15 mouse cellular contexts compared by ENCODE assay signal in the genomic region with DNA sequence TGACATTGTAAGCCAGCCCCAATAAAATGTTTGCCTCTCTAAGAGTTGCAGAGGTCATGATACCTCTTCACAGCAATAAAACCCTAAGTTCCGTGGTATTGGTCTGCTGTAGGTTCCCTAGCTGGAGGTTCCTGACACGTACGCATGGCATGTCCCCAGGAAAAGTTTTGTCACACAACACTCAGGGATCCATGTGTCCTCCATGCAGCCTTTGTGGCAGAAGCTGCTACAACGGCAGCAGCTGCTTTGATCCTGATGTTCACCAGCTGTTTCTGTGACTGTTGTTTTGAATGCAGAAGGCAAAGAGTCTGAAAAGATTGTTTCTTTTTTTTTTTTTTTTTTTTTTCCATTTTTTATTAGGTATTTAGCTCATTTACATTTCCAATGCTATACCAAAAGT. TPM values are rescaled to one million over a fixed set of nuclear protein-coding genes. Genes with fewer than 3 reads are reported as not detected.
DNase-seq lines count a peak whose midpoint lies in the region; ATAC-seq lines count a peak whose summit lies in the region.
"Had no signal": no experiment of that assay in that cellular context is flagged by ENCODE, and none has a peak within 500 bp of the region (broad histone marks: within the 10 kb centered on the region; RNA-seq: fewer than 3 reads in every experiment).

No protein-coding gene starts in this region.

- no peaks in the 10 kb centered on the region for H3K9me3 ChIP-seq in kidney, embryonic 14.5 days (ENCODE audit: control insufficient read depth, low read length)
- no peaks in the 10 kb centered on the region for H3K9me3 ChIP-seq in embryonic facial prominence, embryonic 15.5 days (replicated peaks)
- no peaks in the 10 kb centered on the region for H3K9me3 ChIP-seq in limb, embryonic 10.5 days (replicated peaks)
- H3K9me3 ChIP-seq: hindbrain, embryonic 15.5 days; liver, embryonic 12.5 days; midbrain, embryonic 13.5 days had no signal

- WGBS in kidney, embryonic 14.5 days, result 40% methylated on average over 4 of the region's 4 CpGs
- 48% methylated on average over 4 of the region's 4 CpGs for WGBS in embryonic facial prominence, embryonic 15.5 days
- whole genome bisulfite sequencing in limb, embryonic 10.5 days, result 66% methylated on average over 4 of the region's 4 CpGs

- no peaks in the 10 kb centered on the region for H3K27me3 ChIP-seq in kidney, embryonic 14.5 days (ENCODE audit: control insufficient read depth, insufficient read depth, low read length)
- H3K27me3 ChIP-seq in embryonic facial prominence, embryonic 15.5 days, result no peaks in the 10 kb centered on the region
- no peaks in the 10 kb centered on the region for H3K27me3 ChIP-seq in limb, embryonic 10.5 days (ENCODE audit: low read depth, poor library complexity, severe bottlenecking)
- H3K27me3 ChIP-seq: hindbrain, embryonic 15.5 days; midbrain, embryonic 13.5 days had no signal

- no peak overlapping the region for H3K4me2 ChIP-seq in kidney, embryonic 14.5 days (replicated peaks; ENCODE audit: low read depth, low read length)
- H3K4me2 ChIP-seq in embryonic facial prominence, embryonic 15.5 days (replicated peaks), result no peak overlapping the region
- H3K4me2 ChIP-seq: hindbrain, embryonic 15.5 days; liver, embryonic 12.5 days; midbrain, embryonic 13.5 days had no signal

- no peak overlapping the region for H3K9ac ChIP-seq in kidney, embryonic 14.5 days (ENCODE audit: low read depth, low read length)
- no peak overlapping the region for H3K9ac ChIP-seq in embryonic facial prominence, embryonic 15.5 days
- H3K9ac ChIP-seq: hindbrain, embryonic 15.5 days; liver, embryonic 12.5 days; midbrain, embryonic 13.5 days had no signal

- H3K4me3 ChIP-seq in kidney, embryonic 14.5 days (ENCODE audit: low read length), result no peak overlapping the region
- H3K4me3 ChIP-seq in embryonic facial prominence, embryonic 15.5 days (replicated peaks), result no peak overlapping the region
- H3K4me3 ChIP-seq in limb, embryonic 10.5 days, result no peak overlapping the region
- H3K4me3 ChIP-seq: hindbrain, embryonic 15.5 days; liver, embryonic 12.5 days; midbrain, embryonic 13.5 days had no signal

- DNase-seq in kidney, adult 18-20 months, result no peak
- peak; percentile 18 for DNase-seq in NIH3T3 (ENCODE audit: low read depth)
- DNase-seq in limb, embryonic 10.5 days (ENCODE audit: low spot score), result no peak
- DNase-seq in right cerebral cortex, postnatal 14 days, result no peak
- DNase-seq in frontal cortex, postnatal 10 days (ENCODE audit: low spot score in 2 of 2), result no peak
- no peak for DNase-seq in adrenal gland, postnatal 25 days
- DNase-seq: cerebellum, postnatal 36 days; thymus, postnatal 4 days had no signal

- ATAC-seq in kidney, embryonic 14.5 days (ENCODE audit: low FRiP score, low TSS enrichment), result no peak
- no peak for ATAC-seq in embryonic facial prominence, embryonic 15.5 days (ENCODE audit: insufficient number of reproducible peaks, low FRiP score, low TSS enrichment, low read depth)
- ATAC-seq: liver, embryonic 12.5 days; midbrain, embryonic 13.5 days had no signal

- 0 out of 2 replicates have a peak, but pooled peaks cover 7% of the 10 kb centered on the region for H3K4me1 ChIP-seq in kidney, embryonic 14.5 days (ENCODE audit: control insufficient read depth, insufficient read depth, low read length)
- peaks cover 15% of the 10 kb centered on the region for H3K4me1 ChIP-seq in embryonic facial prominence, embryonic 15.5 days
- H3K4me1 ChIP-seq in limb, embryonic 10.5 days, result peaks cover 28% of the 10 kb centered on the region

- no peaks in the 10 kb centered on the region for H3K36me3 ChIP-seq in kidney, embryonic 14.5 days (ENCODE audit: control insufficient read depth, insufficient read depth, low read length)
- H3K36me3 ChIP-seq in embryonic facial prominence, embryonic 15.5 days, result no peaks in the 10 kb centered on the region
- no peaks in the 10 kb centered on the region for H3K36me3 ChIP-seq in limb, embryonic 10.5 days
- H3K36me3 ChIP-seq: hindbrain, embryonic 15.5 days; liver, embryonic 12.5 days; midbrain, embryonic 13.5 days had no signal

- H3K27ac ChIP-seq in kidney, embryonic 14.5 days (ENCODE audit: low read depth, low read length), result peak overlapping the region; percentile 13; the same call in 1 of the 2 replicates
- H3K27ac ChIP-seq in embryonic facial prominence, embryonic 15.5 days (replicated peaks), result peak overlapping the region; percentile 45
- H3K27ac ChIP-seq in limb, embryonic 10.5 days, result peak overlapping the region; percentile 83
- H3K27ac ChIP-seq: hindbrain, embryonic 15.5 days; liver, embryonic 12.5 days; midbrain, embryonic 13.5 days had no signal

RNA-seq across cellular contexts. Expression of gene C2cd4a, which starts 19.0 kb away (rescaled TPM):
- 1.3 and 2.7 TPM in 2 replicates for polyA plus RNA-seq in kidney, embryonic 14.5 days (2014; fragmentation: Nextera tagmentation; extraction: Ambion mirVana)
- polyA plus RNA-seq in embryonic facial prominence, embryonic 15.5 days (2015; fragmentation: Nextera tagmentation; extraction: Ambion mirVana), result 0.49 and 0.89 TPM in 2 replicates
- polyA plus RNA-seq in limb, embryonic 10.5 days (2016; fragmentation: Nextera tagmentation; extraction: Ambion mirVana), result 0.31 and 0.33 TPM in 2 replicates
- total RNA-seq in adrenal gland, postnatal 25 days (2021), result not detected in 2 replicates
- total RNA-seq: adrenal gland, adult 2 months had no signal
- polyA plus RNA-seq: neural tube, embryonic 11.5 days had no signal

RNA-seq across cellular contexts. Expression of gene Vps13c, which starts 27.0 kb away (rescaled TPM):
- polyA plus RNA-seq in kidney, embryonic 14.5 days (2014; fragmentation: Nextera tagmentation; extraction: Ambion mirVana), result 3.5 and 7.9 TPM in 2 replicates
- 3.9 and 4.3 TPM in 2 replicates for polyA plus RNA-seq in embryonic facial prominence, embryonic 15.5 days (2015; fragmentation: Nextera tagmentation; extraction: Ambion mirVana)
- polyA plus RNA-seq in limb, embryonic 10.5 days (2016; fragmentation: Nextera tagmentation; extraction: Ambion mirVana), result 2.3 and 2.7 TPM in 2 replicates
- total RNA-seq in adrenal gland, postnatal 25 days (2021), result 61.2 and 75.2 TPM in 2 replicates

RNA-seq across cellular contexts. Expression of gene C2cd4b, which starts 53.9 kb away (rescaled TPM):
- polyA plus RNA-seq in kidney, embryonic 14.5 days (2014; fragmentation: Nextera tagmentation; extraction: Ambion mirVana), result 0.35 and 0.57 TPM in 2 replicates
- 0.45 and 0.64 TPM in 2 replicates for polyA plus RNA-seq in embryonic facial prominence, embryonic 15.5 days (2015; fragmentation: Nextera tagmentation; extraction: Ambion mirVana)
- 0.14 TPM in 1 of 2 replicates, not detected in the other for polyA plus RNA-seq in limb, embryonic 10.5 days (2016; fragmentation: Nextera tagmentation; extraction: Ambion mirVana)
- total RNA-seq in adrenal gland, postnatal 25 days (2021), result 0.24 TPM in 1 of 2 replicates, not detected in the other

Comparison
In these comparisons a context has a peak if more than half of its experiments do, and no peak if none do; other contexts are left out.
1. H3K27ac ChIP-seq: peak in every context shown above with its lines; median percentile 83 in limb, embryonic 10.5 days; 45 in embryonic facial prominence, embryonic 15.5 days; 13 in kidney, embryonic 14.5 days.